Mouse (Mus musculus): ENCODE data around the gene Hsd3b7.

GRCm38 (mm10) chr7:127799738-127800137 lies 666 bp upstream of the Hsd3b7 start:
- TF ChIP-seq CTCF (IDR thresholded peaks at IDR 0.05; ENCODE audit: low read depth): no peak
- TF ChIP-seq EP300 (IDR thresholded peaks at IDR 0.05; ENCODE audit: low read depth): no peak

All from heart, postnatal 0 days (tissue).